Mouse (Mus musculus) heart, adult 9 months (tissue): ENCODE measurements around the gene Thsd4.
"Not testable (repeated sequence)": the region's sequence is repeated elsewhere in the genome, so short reads cannot be mapped to it uniquely, and the experiment has no call there.

Experiments
- DNase-seq, 2 experiments: peaks; one replicate each; pipeline ENCODE4 v3.0.0; 2022; ENCODE audit warnings: low spot score in 2 of 2

Thsd4 gene

GRCm38 (mm10) chr9:59985900-59986572, 535.8 kb downstream of the Thsd4 start:
- no peak for DNase-seq

GRCm38 (mm10) chr9:59981116-59981515, 540.7 kb downstream of the Thsd4 start:
- DNase-seq = no peak

GRCm38 (mm10) chr9:59971263-59971662, 550.6 kb downstream of the Thsd4 start:
- no peak for DNase-seq

GRCm38 (mm10) chr9:59969383-59969782, 552.5 kb downstream of the Thsd4 start:
- peak; percentile 12 to 30 for DNase-seq

GRCm38 (mm10) chr9:59965046-59965445, 556.8 kb downstream of the Thsd4 start:
- DNase-seq = no peak

GRCm38 (mm10) chr9:59964367-59964766, 557.5 kb downstream of the Thsd4 start:
- no peak for DNase-seq

- no peak for DNase-seq
These were observed 560.5 kb downstream of the Thsd4 start for GRCm38 (mm10) chr9:59961201-59961955.

- no peak for DNase-seq
These were observed 561.3 kb downstream of the Thsd4 start, which contains the start of gene Nr2e3 for GRCm38 (mm10) chr9:59960559-59960958. Gene Nr2e3 (minus strand): TSS chr9:59960659.

GRCm38 (mm10) chr9:59959276-59959675, 562.6 kb downstream of the Thsd4 start:
- DNase-seq = peak; percentile 63 to 77

- not testable (repeated sequence) for DNase-seq
These were observed 563.7 kb downstream of the Thsd4 start for GRCm38 (mm10) chr9:59958115-59958514.

GRCm38 (mm10) chr9:59956496-59956895, 565.4 kb downstream of the Thsd4 start:
- DNase-seq = no peak

- no peak for DNase-seq
These were observed 566.2 kb downstream of the Thsd4 start for GRCm38 (mm10) chr9:59955692-59956091.

- no peak for DNase-seq
These were observed 566.6 kb downstream of the Thsd4 start for GRCm38 (mm10) chr9:59955199-59955598.

- no peak for DNase-seq
These were observed 568.3 kb downstream of the Thsd4 start for GRCm38 (mm10) chr9:59953556-59953955.

- no peak for DNase-seq
These were observed 569.3 kb downstream of the Thsd4 start for GRCm38 (mm10) chr9:59952515-59953070.

- no peak for DNase-seq
These were observed 569.9 kb downstream of the Thsd4 start for GRCm38 (mm10) chr9:59951943-59952342.

GRCm38 (mm10) chr9:59951001-59951750, 570.7 kb downstream of the Thsd4 start:
- no peak for DNase-seq

GRCm38 (mm10) chr9:59949981-59950380, 571.9 kb downstream of the Thsd4 start:
- no peak for DNase-seq

- no peak for DNase-seq
These were observed 572.3 kb downstream of the Thsd4 start for GRCm38 (mm10) chr9:59949511-59949910.

- DNase-seq = no peak
These were observed 573.1 kb downstream of the Thsd4 start for GRCm38 (mm10) chr9:59948691-59949250.

- no peak for DNase-seq
These were observed 573.6 kb downstream of the Thsd4 start for GRCm38 (mm10) chr9:59948226-59948625.

- DNase-seq = no peak
These were observed 574.6 kb downstream of the Thsd4 start for GRCm38 (mm10) chr9:59947271-59947670.
